Mouse (Mus musculus) neural tube, embryonic 14.5 days (tissue): ENCODE data around the gene Lrrc39. TPM values are rescaled to one million over a fixed set of nuclear protein-coding genes. Genes with fewer than 3 reads are reported as not detected.

ENCODE experiments used
- ATAC-seq: fragments of 200-750 bp; cut with Nextera tagmentation; 2 replicates; pipeline ENCODE4 v1.8.0; 2017; ENCODE audit warnings: low read depth, mild to moderate bottlenecking, moderate TSS enrichment, moderate library complexity
- H3K27ac ChIP-seq: fragments of 300-500 bp; sonication (generic); 2 replicates; pipeline ENCODE4 v1.5.1; 2014; ENCODE audit warnings: low read depth, mild to moderate bottlenecking, control low read depth, low read length, moderate library complexity, mixed read lengths
- H3K27me3 ChIP-seq: fragments of 300-500 bp; sonication (generic); 2 replicates; pipeline ENCODE4 v1.6.1; 2014; ENCODE audit warnings: low read length; ENCODE audit not compliant: control insufficient read depth, insufficient read depth
- H3K36me3 ChIP-seq: fragments of 300-500 bp; sonication (generic); 2 replicates; pipeline ENCODE4 v1.6.1; 2014; ENCODE audit warnings: low read length, mixed read lengths; ENCODE audit not compliant: control insufficient read depth, insufficient read depth
- H3K4me1 ChIP-seq: fragments of 300-500 bp; sonication (generic); 2 replicates; pipeline ENCODE4 v1.6.1; 2014; ENCODE audit warnings: low read length; ENCODE audit not compliant: control insufficient read depth, insufficient read depth
- H3K4me2 ChIP-seq: fragments of 300-500 bp; sonication (generic); 2 replicates; pipeline ENCODE4 v1.6.1; 2014; ENCODE audit warnings: mild to moderate bottlenecking, low read depth, low read length, control low read depth
- H3K4me3 ChIP-seq: fragments of 300-500 bp; sonication (generic); 2 replicates; pipeline ENCODE4 v1.5.1; 2014; ENCODE audit warnings: low read depth, low read length, control low read depth, mixed read lengths
- H3K9ac ChIP-seq: fragments of 300-500 bp; sonication (generic); replicated peaks from 2 replicates; pipeline ENCODE4 v1.6.1; 2014; ENCODE audit warnings: low read depth, mild to moderate bottlenecking, control low read depth, low read length, mixed read lengths
- H3K9me3 ChIP-seq: fragments of 300-500 bp; sonication (generic); 2 replicates; pipeline ENCODE4 v1.6.1; 2016; ENCODE audit warnings: low read length; ENCODE audit not compliant: control insufficient read depth
- WGBS: fragments of 180-500 bp; shearing (Covaris S2); extraction: QIAGEN DNeasy Blood & Tissue Kit; methylation state at CpG from one replicate; pipeline ENCODE4 v1.1.7; 2014; 5-methylcytosine and 5-hydroxymethylcytosine counted together
- polyA plus RNA-seq: library from polyadenylated mRNA; unstranded; fragments of >200 nt; fragmentation: Nextera tagmentation; extraction: Ambion mirVana; gene quantifications from 2 replicates; pipeline ENCODE4 v1.2.1, GENCODE M21; 2014

The Lrrc39 gene
- polyA plus RNA-seq, 1 experiment from 2014 or later, result 0.50 TPM

- no peaks in the 10 kb centered on the region for H3K4me1 ChIP-seq
- WGBS, result 63% methylated on average over 1 of the region's 1 CpGs
- H3K36me3 ChIP-seq, result peaks cover 34% of the 10 kb centered on the region
- H3K9me3 ChIP-seq, result no peaks in the 10 kb centered on the region
- no peak for ATAC-seq
- no peaks in the 10 kb centered on the region for H3K27me3 ChIP-seq
- H3K9ac ChIP-seq, result no peak overlapping the region
- no peak overlapping the region for H3K4me2 ChIP-seq
- no peak overlapping the region for H3K27ac ChIP-seq
- no peak overlapping the region for H3K4me3 ChIP-seq
Observed at GRCm38 (mm10) chr3:116631459-116631858, 68.7 kb downstream of the Lrrc39 start.

Other genes starting within 250 kb of the Lrrc39 start
- gene Cdc14a, start 138.9 kb upstream of the Lrrc39 start, polyA plus RNA-seq, result 4.9 and 7.4 TPM in 2 replicates
- gene Rtca, start 54.8 kb upstream of the Lrrc39 start, polyA plus RNA-seq, result 117 and 118 TPM in 2 replicates
- gene Dbt, start 49.9 kb upstream of the Lrrc39 start, polyA plus RNA-seq, result 13.2 and 14.2 TPM in 2 replicates
- gene Sass6, start 32.0 kb downstream of the Lrrc39 start, polyA plus RNA-seq, result 16.2 and 16.5 TPM in 2 replicates
- gene Trmt13, start 51.6 kb downstream of the Lrrc39 start, polyA plus RNA-seq, result 29.1 and 32.2 TPM in 2 replicates
- 70.7 and 72.4 TPM in 2 replicates for gene Mfsd14a, start 99.7 kb downstream of the Lrrc39 start, polyA plus RNA-seq
- gene Gm43191, start 118.3 kb downstream of the Lrrc39 start, polyA plus RNA-seq, result not detected in 2 replicates
- 10.5 and 11.7 TPM in 2 replicates for gene Slc35a3, start 149.9 kb downstream of the Lrrc39 start, polyA plus RNA-seq
- gene Agl, start 245.2 kb downstream of the Lrrc39 start, polyA plus RNA-seq, result 22.3 and 22.5 TPM in 2 replicates